In the genomic region with DNA sequence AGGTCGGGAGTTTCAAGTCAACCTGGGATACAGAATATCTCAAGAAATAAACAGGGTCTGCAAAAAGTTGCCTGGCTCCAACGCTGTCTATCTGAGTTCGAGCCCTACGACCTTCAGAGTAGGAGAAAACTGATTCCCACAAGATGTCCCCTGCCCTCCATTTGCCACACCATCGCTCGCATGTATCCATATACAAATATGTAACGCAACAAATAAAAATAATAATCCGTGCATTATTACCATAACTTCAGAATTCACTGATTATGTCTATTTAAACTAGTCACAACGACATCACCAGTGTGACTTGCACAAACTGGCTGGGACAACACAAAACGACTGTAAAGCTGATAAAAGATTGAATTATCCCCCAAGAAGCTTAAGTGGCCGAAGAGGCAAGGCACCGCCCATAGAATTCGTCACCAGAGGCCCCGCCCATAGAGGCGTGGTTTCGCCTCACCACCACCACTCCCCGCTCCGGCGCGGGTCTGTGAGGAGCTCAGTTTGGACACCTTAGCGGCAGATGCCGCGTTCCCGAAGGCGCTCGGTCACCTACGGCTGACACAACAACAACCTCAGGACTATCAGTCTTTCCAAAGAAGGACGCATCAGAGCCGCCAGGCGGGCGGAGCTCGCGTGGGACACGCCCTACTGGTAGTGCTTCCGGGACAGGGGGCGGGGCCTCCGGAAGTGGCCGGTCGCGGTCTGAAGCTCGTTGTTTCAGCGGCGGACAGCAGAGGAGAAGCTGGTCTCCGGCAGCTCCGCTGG, we compare ENCODE assay signal across 8 mouse cellular contexts. TPM values are rescaled to one million over a fixed set of nuclear protein-coding genes. Genes with fewer than 3 reads are reported as not detected.
DNase-seq lines count a peak whose midpoint lies in the region; ATAC-seq and TF ChIP-seq lines count a peak whose summit lies in the region.

A gene (plus strand): TSS at position 671 of the 765 bp plus-strand sequence.

- peak; percentile 85 for DNase-seq in G1E (ENCODE audit: low spot score)
- DNase-seq in cerebellum, adult 18-20 months = peak; percentile 93 to 96
- DNase-seq in forebrain, postnatal 0 days = peak; percentile 95
- peak; percentile 95 for DNase-seq in heart, postnatal 4 days
- peak; percentile 91 to 95 for DNase-seq in layer of hippocampus, adult 8-10 months (ENCODE audit: low spot score in 2 of 2)
- DNase-seq in ovary, adult 18-20 months (ENCODE audit: low spot score) = peak; percentile 85
- DNase-seq in thymus, postnatal 0 days (ENCODE audit: low spot score) = peak; percentile 87

- WGBS in forebrain, postnatal 0 days = 6% methylated on average over 45 of the region's 45 CpGs
- WGBS in lung, embryonic 15.5 days = 5% methylated on average over 45 of the region's 45 CpGs

- TF ChIP-seq CTCF in G1E (IDR thresholded peaks at IDR 0.05; ENCODE audit: low read depth, low read length) = no peak
- TF ChIP-seq CTCF in forebrain, postnatal 0 days (IDR thresholded peaks at IDR 0.05; ENCODE audit: low read depth) = peak; percentile 27; the same call in 1 of the 2 replicates

- H3K9me3 ChIP-seq in G1E (replicated peaks) = no peaks in the 10 kb centered on the region
- no peaks in the 10 kb centered on the region for H3K9me3 ChIP-seq in forebrain, postnatal 0 days (ENCODE audit: low read length)
- H3K9me3 ChIP-seq in lung, embryonic 15.5 days = no peaks in the 10 kb centered on the region

- peak; percentile 89 for ATAC-seq in G1E (ENCODE audit: extremely low read depth, insufficient number of reproducible peaks, low FRiP score, poor library complexity, severe bottlenecking)
- ATAC-seq in forebrain, postnatal 0 days = peak; percentile 97
- ATAC-seq in lung, embryonic 15.5 days (ENCODE audit: borderline replicate concordance, extremely low read depth, low FRiP score, low TSS enrichment) = peak; percentile 96

- H3K27me3 ChIP-seq in G1E (ENCODE audit: insufficient read depth, low read length) = peaks cover 6% of the 10 kb centered on the region; the same call in 1 of the 2 replicates
- no peaks in the 10 kb centered on the region for H3K27me3 ChIP-seq in forebrain, postnatal 0 days (ENCODE audit: insufficient read depth, low read length)
- no peaks in the 10 kb centered on the region for H3K27me3 ChIP-seq in lung, embryonic 15.5 days

- peak within 1 kb of the TSS; percentile 91 for H3K27ac ChIP-seq in forebrain, postnatal 0 days (ENCODE audit: low read depth, low read length)
- H3K27ac ChIP-seq in lung, embryonic 15.5 days = peak within 1 kb of the TSS; percentile 92

- H3K36me3 ChIP-seq in G1E (replicated peaks) = peaks cover 32% of the 10 kb centered on the region
- H3K36me3 ChIP-seq in forebrain, postnatal 0 days (ENCODE audit: insufficient read depth) = peaks cover 10% of the 10 kb centered on the region
- H3K36me3 ChIP-seq in lung, embryonic 15.5 days = peaks cover 12% of the 10 kb centered on the region

- H3K9ac ChIP-seq in forebrain, postnatal 0 days = peak within 1 kb of the TSS; percentile 67
- peak within 1 kb of the TSS; percentile 60 for H3K9ac ChIP-seq in lung, embryonic 15.5 days

- H3K4me1 ChIP-seq in G1E (ENCODE audit: insufficient read depth, low read depth, low read length) = peaks cover 26% of the 10 kb centered on the region
- peaks cover 10% of the 10 kb centered on the region; the same call in 1 of the 2 replicates for H3K4me1 ChIP-seq in forebrain, postnatal 0 days (ENCODE audit: insufficient read depth)
- H3K4me1 ChIP-seq in lung, embryonic 15.5 days = peaks cover 18% of the 10 kb centered on the region

- peak within 1 kb of the TSS; percentile 67 for H3K4me2 ChIP-seq in forebrain, postnatal 0 days (ENCODE audit: low read depth)
- H3K4me2 ChIP-seq in lung, embryonic 15.5 days = peak within 1 kb of the TSS; percentile 69

- peak within 1 kb of the TSS; percentile 93 for H3K4me3 ChIP-seq in G1E (ENCODE audit: low read depth, low read length)
- peak within 1 kb of the TSS; percentile 90 for H3K4me3 ChIP-seq in forebrain, postnatal 0 days (ENCODE audit: low read depth, low read length)
- H3K4me3 ChIP-seq in lung, embryonic 15.5 days = peak within 1 kb of the TSS; percentile 83

RNA-seq across cellular contexts. Expression of the gene that starts here (rescaled TPM):
- total RNA-seq in G1E (2014; fragmentation: Nextera tagmentation) (59.5 and 61.8 TPM in 2 replicates), G1E (2017) (63.9 and 68.7 TPM in 2 replicates)
- 12.4 and 15.1 TPM in 2 replicates for polyA plus RNA-seq in G1E (2012)
- total RNA-seq in forebrain, postnatal 0 days (2014; rRNA removed) = 60.3 and 61.7 TPM in 2 replicates
- 45.1 and 59.8 TPM in 2 replicates for polyA plus RNA-seq in forebrain, postnatal 0 days (2015; fragmentation: Nextera tagmentation; extraction: Ambion mirVana)
- 10 to 100 TPM; 29.1 to 32.2 TPM for total RNA-seq in heart, postnatal 4 days (2021)
- 10 to 100 TPM; 42.6 to 54.4 (median 45.5) TPM for total RNA-seq in layer of hippocampus, adult 8-10 months (2022)
- 56.3 and 66.7 TPM in 2 replicates for polyA plus RNA-seq in lung, embryonic 15.5 days (2015; fragmentation: Nextera tagmentation; extraction: Ambion mirVana)
- 42.2 and 45.3 TPM in 2 replicates for polyA plus RNA-seq in thymus, postnatal 0 days (2015; fragmentation: Nextera tagmentation; extraction: Ambion mirVana)

Comparison
In these comparisons a context has a peak if more than half of its experiments do, and no peak if none do; other contexts are left out.
1. Peak in every context shown above with its lines: DNase-seq, ATAC-seq, H3K4me3 ChIP-seq and H3K27ac ChIP-seq.